Mouse (Mus musculus): ENCODE measurements around the gene Fry. TPM values are rescaled to one million over a fixed set of nuclear protein-coding genes. Genes with fewer than 3 reads are reported as not detected.

The Fry gene
- polyA plus RNA-seq, 1 experiment from 2014 or later, result 2.5 TPM

DNA sequence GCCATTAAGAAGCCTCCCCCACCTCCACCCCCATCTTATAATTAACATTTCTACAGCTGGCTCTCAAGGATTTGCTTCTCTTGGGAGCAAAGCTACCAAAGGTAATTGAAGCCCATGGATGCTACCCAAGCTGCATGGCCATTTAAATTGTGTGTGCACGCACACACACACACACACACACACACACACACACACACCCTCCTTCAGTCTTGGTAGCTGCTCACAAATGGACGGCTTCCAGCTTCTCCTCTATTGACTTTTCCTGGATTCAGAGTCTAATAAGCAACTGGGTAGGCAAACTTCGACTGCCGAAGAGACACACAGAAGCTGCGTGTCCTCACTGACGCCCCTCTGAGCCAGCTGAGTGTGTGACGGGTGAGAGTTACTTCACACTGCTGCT, 11.7 kb downstream of the Fry start:
- Histone ChIP-seq H3K36me3 (replicated peaks) (no peaks in the 10 kb centered on the region), H3K4me3 (replicated peaks) (no peak overlapping the region), H3K9ac (no peak overlapping the region), H3K9me3 (replicated peaks) (no peaks in the 10 kb centered on the region), H3K27ac (replicated peaks) (no peak overlapping the region), H3K27me3 (no peaks in the 10 kb centered on the region), H3K4me2 (no peak overlapping the region), H3K4me1 (replicated peaks) (peaks cover 10% of the 10 kb centered on the region)
- ATAC-seq (ENCODE audit: insufficient read depth), result no peak
- WGBS (ENCODE audit: insufficient replicate concordance), result 76% methylated on average over 7 of the region's 7 CpGs

DNA sequence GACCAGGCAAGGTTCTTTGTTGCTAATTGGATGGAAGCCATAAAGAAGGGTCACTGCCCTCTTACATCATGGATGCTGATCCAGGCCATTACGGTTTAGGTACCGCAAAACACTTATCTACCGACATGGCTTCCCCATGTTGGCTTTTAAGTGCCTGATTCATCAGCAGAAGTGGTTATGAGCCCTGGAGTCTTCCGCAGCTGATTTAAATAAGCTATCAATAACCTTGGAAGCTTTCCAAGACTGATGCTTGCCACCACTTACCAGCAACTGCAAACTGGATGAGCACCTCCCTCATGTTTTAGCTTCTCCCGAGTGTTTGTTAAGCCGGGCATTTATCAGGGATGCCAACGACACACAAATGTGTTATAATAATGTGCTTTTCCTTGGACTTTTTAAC, 12.7 kb downstream of the Fry start:
- Histone ChIP-seq H3K36me3 (replicated peaks) (no peaks in the 10 kb centered on the region), H3K27me3 (no peaks in the 10 kb centered on the region), H3K4me1 (replicated peaks) (peaks cover 20% of the 10 kb centered on the region), H3K27ac (replicated peaks) (no peak overlapping the region), H3K4me3 (replicated peaks) (no peak overlapping the region), H3K9me3 (replicated peaks) (no peaks in the 10 kb centered on the region), H3K4me2 (no peak overlapping the region), H3K9ac (no peak overlapping the region)
- WGBS (ENCODE audit: insufficient replicate concordance), result 84% methylated on average over 7 of the region's 7 CpGs
- ATAC-seq (ENCODE audit: insufficient read depth), result no peak

DNA sequence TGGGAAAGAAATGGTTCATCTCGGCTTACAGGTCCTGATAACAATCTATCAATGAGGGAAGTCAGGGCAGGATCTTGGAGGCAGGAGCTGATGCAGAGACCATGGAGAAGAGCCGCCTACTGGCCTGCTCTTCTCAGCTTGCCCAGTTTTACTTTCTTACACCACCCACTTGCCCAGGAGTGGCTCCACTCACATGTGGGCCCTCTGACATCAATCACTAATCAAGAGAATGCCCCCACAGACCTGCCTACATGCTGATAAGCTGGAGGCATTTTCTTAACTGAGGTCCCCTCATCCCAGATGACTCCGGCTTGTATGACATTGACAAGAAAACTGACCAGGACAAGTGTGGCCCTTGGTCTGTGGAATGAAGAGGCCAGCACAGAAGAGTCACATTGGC, 16.2 kb downstream of the Fry start:
- 19% methylated on average over 3 of the region's 3 CpGs for WGBS (ENCODE audit: insufficient replicate concordance)
- peak overlapping the region; percentile 41; the same call in 1 of the 2 replicates for H3K27ac ChIP-seq (replicated peaks)

DNA sequence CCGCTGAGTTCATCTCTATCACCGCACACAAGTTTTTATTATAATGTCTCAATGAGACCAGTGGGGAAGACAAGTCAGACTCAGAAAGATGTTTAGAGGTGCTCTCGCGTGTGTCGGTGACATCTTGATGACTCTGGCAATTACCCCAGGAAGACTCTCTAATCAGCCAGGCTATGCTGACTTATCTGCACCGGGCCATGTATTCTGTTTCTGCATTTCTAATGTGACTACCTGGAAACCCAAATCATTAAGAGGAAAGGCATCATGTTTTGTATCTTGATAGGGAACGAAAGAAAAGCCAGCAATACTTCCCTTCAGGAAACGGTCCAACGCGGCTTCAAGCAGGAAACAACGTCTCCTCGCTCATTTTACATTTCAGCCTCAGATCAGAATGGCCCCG, 17.1 kb downstream of the Fry start:
- Histone ChIP-seq H3K27ac (replicated peaks) (no peak overlapping the region), H3K36me3 (replicated peaks) (no peaks in the 10 kb centered on the region), H3K27me3 (no peaks in the 10 kb centered on the region), H3K4me1 (replicated peaks) (peaks cover 28% of the 10 kb centered on the region), H3K9me3 (replicated peaks) (no peaks in the 10 kb centered on the region), H3K9ac (0 out of 2 replicates have a peak overlapping the region, but pooled peaks have one; percentile 6), H3K4me2 (peak overlapping the region; percentile 38), H3K4me3 (replicated peaks) (no peak overlapping the region)
- peak; percentile 59; the same call in 1 of the 2 replicates for ATAC-seq (ENCODE audit: insufficient read depth)
- 26% methylated on average over 13 of the region's 13 CpGs for WGBS (ENCODE audit: insufficient replicate concordance)

More for the DNA sequence above, 16.2 kb downstream of the Fry start:
- H3K9me3 ChIP-seq (replicated peaks), result no peaks in the 10 kb centered on the region
- peaks cover 28% of the 10 kb centered on the region for H3K4me1 ChIP-seq (replicated peaks)
- no peak overlapping the region for H3K9ac ChIP-seq
- no peaks in the 10 kb centered on the region for H3K27me3 ChIP-seq
- H3K4me2 ChIP-seq, result peak overlapping the region; percentile 16; the same call in 1 of the 2 replicates
- H3K36me3 ChIP-seq (replicated peaks), result no peaks in the 10 kb centered on the region
- no peak overlapping the region for H3K4me3 ChIP-seq (replicated peaks)
- ATAC-seq (ENCODE audit: insufficient read depth), result peak; percentile 78

DNA sequence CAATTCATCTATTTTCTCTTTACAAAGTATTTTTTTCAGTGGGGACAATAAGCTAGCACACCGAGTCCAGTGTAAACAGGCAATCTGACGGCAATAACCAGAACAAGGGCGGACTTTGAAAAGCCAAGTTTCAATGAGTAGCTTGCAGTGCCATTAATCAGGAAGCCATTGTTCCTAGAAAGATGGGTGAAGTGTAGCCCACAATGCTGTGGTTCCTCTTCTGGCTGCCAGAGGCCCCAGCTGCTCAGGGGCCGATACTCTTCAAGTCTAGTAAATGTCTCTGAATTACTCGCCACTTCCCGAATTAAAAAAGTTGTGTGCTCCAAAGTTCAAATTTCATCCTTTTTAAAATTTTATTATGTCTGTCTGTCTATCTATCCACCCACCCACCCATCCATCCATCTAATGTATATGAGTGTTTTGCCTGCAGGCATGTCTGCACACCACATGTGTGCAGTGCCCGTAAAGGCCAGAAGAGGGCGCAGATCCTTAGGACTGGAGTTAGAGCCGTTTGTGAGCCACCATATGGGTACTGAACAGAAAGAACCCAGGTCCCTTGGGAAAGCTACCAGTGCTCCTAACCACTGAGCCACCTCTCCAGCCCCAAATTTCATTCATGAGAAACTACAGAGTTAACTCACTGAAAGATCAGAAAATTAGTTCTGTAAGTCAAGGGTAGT, 19.5 kb downstream of the Fry start:
- peaks cover 28% of the 10 kb centered on the region for H3K4me1 ChIP-seq (replicated peaks)
- no peak overlapping the region for H3K4me3 ChIP-seq (replicated peaks)
- H3K36me3 ChIP-seq (replicated peaks), result no peaks in the 10 kb centered on the region
- ATAC-seq (ENCODE audit: insufficient read depth), result no peak
- 75% methylated on average over 9 of the region's 9 CpGs for WGBS (ENCODE audit: insufficient replicate concordance)
- no peak overlapping the region for H3K27ac ChIP-seq (replicated peaks)
- no peaks in the 10 kb centered on the region for H3K27me3 ChIP-seq
- H3K9me3 ChIP-seq (replicated peaks), result no peaks in the 10 kb centered on the region
- no peak overlapping the region for H3K4me2 ChIP-seq
- no peak overlapping the region for H3K9ac ChIP-seq

- 51% methylated on average over 2 of the region's 2 CpGs for WGBS (ENCODE audit: insufficient replicate concordance)
- Histone ChIP-seq H3K27ac (replicated peaks) (no peak overlapping the region), H3K36me3 (replicated peaks) (no peaks in the 10 kb centered on the region), H3K4me1 (replicated peaks) (peaks cover 14% of the 10 kb centered on the region), H3K4me3 (replicated peaks) (no peak overlapping the region), H3K9me3 (replicated peaks) (no peaks in the 10 kb centered on the region), H3K9ac (no peak overlapping the region), H3K4me2 (no peak overlapping the region), H3K27me3 (no peaks in the 10 kb centered on the region)
- ATAC-seq (ENCODE audit: insufficient read depth), result no peak
Observed at GRCm38 (mm10) chr5:150140513-150140912, 22.1 kb downstream of the Fry start.

GRCm38 (mm10) chr5:150145967-150146366, 27.5 kb downstream of the Fry start:
- H3K4me1 ChIP-seq (replicated peaks), result no peaks in the 10 kb centered on the region
- H3K27ac ChIP-seq (replicated peaks), result no peak overlapping the region
- H3K4me2 ChIP-seq, result no peak overlapping the region
- H3K9ac ChIP-seq, result no peak overlapping the region
- ATAC-seq (ENCODE audit: insufficient read depth), result no peak
- H3K9me3 ChIP-seq (replicated peaks), result no peaks in the 10 kb centered on the region
- no peak overlapping the region for H3K4me3 ChIP-seq (replicated peaks)
- H3K36me3 ChIP-seq (replicated peaks), result no peaks in the 10 kb centered on the region
- no peaks in the 10 kb centered on the region for H3K27me3 ChIP-seq
- 63% methylated on average over 3 of the region's 3 CpGs for WGBS (ENCODE audit: insufficient replicate concordance)

DNA sequence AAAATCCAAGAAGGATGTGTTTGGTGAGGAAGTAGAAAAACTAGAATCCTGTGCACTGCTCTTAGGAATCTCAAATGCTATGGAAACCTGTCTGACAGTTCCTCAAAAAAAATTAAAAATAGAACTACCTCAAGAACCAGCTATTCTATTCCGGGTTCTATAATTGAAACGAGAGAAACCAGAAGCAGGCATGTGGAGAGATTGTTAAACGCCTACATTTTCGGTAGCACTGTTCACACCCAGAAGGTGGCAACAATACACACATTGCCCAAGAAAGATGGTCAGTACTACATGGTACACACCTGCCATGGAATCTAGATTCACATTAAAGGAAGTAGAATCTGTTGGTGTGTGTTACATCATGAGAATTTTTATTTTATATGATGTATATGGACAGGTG, 28.2 kb downstream of the Fry start:
- Histone ChIP-seq H3K4me1 (replicated peaks) (no peaks in the 10 kb centered on the region), H3K9ac (no peak overlapping the region), H3K4me2 (no peak overlapping the region), H3K27me3 (no peaks in the 10 kb centered on the region), H3K36me3 (replicated peaks) (no peaks in the 10 kb centered on the region), H3K27ac (replicated peaks) (no peak overlapping the region), H3K9me3 (replicated peaks) (no peaks in the 10 kb centered on the region), H3K4me3 (replicated peaks) (no peak overlapping the region)
- no peak for ATAC-seq (ENCODE audit: insufficient read depth)
- WGBS (ENCODE audit: insufficient replicate concordance), result 79% methylated on average over 4 of the region's 4 CpGs

DNA sequence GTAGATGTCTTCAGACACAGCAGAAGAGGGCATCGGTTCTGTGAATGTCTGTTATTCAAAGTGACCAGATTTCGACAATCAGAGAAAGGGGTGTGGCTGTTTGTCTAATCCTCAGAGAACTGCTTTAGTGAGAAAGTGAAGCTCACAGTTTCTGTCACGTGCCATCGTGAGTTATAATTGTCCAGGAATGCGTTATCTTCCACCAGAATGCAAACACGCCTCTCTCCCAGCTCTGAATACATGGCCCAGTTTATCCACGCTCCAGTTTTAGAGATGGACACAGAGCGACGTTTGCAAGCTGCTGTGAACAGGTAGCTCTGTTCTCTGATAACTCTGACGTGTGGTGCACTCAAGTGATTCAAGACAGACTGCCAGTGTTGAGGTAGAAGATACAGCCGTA, 31.3 kb downstream of the Fry start:
- WGBS (ENCODE audit: insufficient replicate concordance), result 61% methylated on average over 11 of the region's 11 CpGs
- no peak overlapping the region for H3K4me3 ChIP-seq (replicated peaks)
- H3K27me3 ChIP-seq, result no peaks in the 10 kb centered on the region
- no peaks in the 10 kb centered on the region for H3K9me3 ChIP-seq (replicated peaks)
- H3K4me2 ChIP-seq, result no peak overlapping the region
- no peaks in the 10 kb centered on the region for H3K4me1 ChIP-seq (replicated peaks)
- ATAC-seq (ENCODE audit: insufficient read depth), result no peak
- no peak overlapping the region for H3K27ac ChIP-seq (replicated peaks)
- H3K9ac ChIP-seq, result no peak overlapping the region
- no peaks in the 10 kb centered on the region for H3K36me3 ChIP-seq (replicated peaks)

DNA sequence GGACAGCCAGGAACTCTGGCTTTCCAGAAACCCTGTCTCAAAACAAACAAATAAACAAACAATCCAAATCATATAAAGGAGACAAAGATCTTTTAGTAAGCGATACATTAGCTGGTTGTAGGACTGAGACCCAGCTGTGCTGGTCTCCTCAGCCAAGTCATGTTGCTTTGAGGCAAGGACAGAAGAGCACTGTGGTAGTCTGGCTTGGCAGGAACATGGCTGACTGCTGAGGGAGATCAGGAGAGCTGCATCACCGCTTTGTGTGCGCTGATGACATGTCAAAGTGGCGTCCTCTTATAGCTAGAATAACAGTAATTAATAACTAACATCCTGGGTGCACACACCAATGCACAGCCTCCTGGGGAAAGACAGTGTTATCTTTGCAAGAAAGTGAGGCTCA, 32.5 kb downstream of the Fry start:
- Histone ChIP-seq H3K4me2 (no peak overlapping the region), H3K36me3 (replicated peaks) (no peaks in the 10 kb centered on the region), H3K27me3 (no peaks in the 10 kb centered on the region), H3K27ac (replicated peaks) (no peak overlapping the region), H3K9ac (no peak overlapping the region), H3K9me3 (replicated peaks) (no peaks in the 10 kb centered on the region), H3K4me1 (replicated peaks) (no peaks in the 10 kb centered on the region), H3K4me3 (replicated peaks) (no peak overlapping the region)
- WGBS (ENCODE audit: insufficient replicate concordance), result 81% methylated on average over 4 of the region's 4 CpGs
- no peak for ATAC-seq (ENCODE audit: insufficient read depth)

GRCm38 (mm10) chr5:150152071-150152879, 33.8 kb downstream of the Fry start:
- 72% methylated on average over 22 of the region's 22 CpGs for WGBS (ENCODE audit: insufficient replicate concordance)

More at GRCm38 (mm10) chr5:150152071-150152879, 33.8 kb downstream of the Fry start:
- Histone ChIP-seq H3K27me3 (no peaks in the 10 kb centered on the region), H3K9ac (no peak overlapping the region), H3K27ac (replicated peaks) (no peak overlapping the region), H3K4me1 (replicated peaks) (no peaks in the 10 kb centered on the region), H3K36me3 (replicated peaks) (no peaks in the 10 kb centered on the region), H3K4me2 (no peak overlapping the region), H3K9me3 (replicated peaks) (no peaks in the 10 kb centered on the region), H3K4me3 (replicated peaks) (no peak overlapping the region)
- ATAC-seq (ENCODE audit: insufficient read depth), result no peak
